Mouse (Mus musculus) G1E (cell line): Measurements from ENCODE around the gene Gm13539. TPM values are rescaled to one million over a fixed set of nuclear protein-coding genes. Genes with fewer than 3 reads are reported as not detected.

Experiments
- ATAC-seq: 2 replicates; pipeline ENCODE4 v1.8.0; 2016; ENCODE audit warnings: mild to moderate bottlenecking; ENCODE audit not compliant: insufficient number of reproducible peaks, poor library complexity, low FRiP score, severe bottlenecking; ENCODE audit errors: extremely low read depth
- DNase-seq: peaks from one replicate; pipeline ENCODE4 v3.0.0; 2012; ENCODE audit warnings: low spot score
- H3K27me3 ChIP-seq: 2 replicates; pipeline ENCODE4 v1.6.1; 2012; ENCODE audit warnings: mild to moderate bottlenecking, low read length, inconsistent platforms; ENCODE audit not compliant: insufficient read depth
- H3K36me3 ChIP-seq: replicated peaks from 2 replicates; pipeline ENCODE3; 2012; ENCODE audit warnings: mild to moderate bottlenecking, inconsistent platforms
- H3K4me1 ChIP-seq: 2 replicates; pipeline ENCODE4 v1.6.1; 2012; ENCODE audit warnings: low read depth, low read length, inconsistent platforms, mixed read lengths; ENCODE audit not compliant: insufficient read depth
- H3K4me3 ChIP-seq: 2 replicates; pipeline ENCODE4 v1.5.1; 2012; ENCODE audit warnings: low read depth, mild to moderate bottlenecking, inconsistent platforms, low read length, moderate library complexity, mixed read lengths
- H3K9me3 ChIP-seq: replicated peaks from 2 replicates; pipeline ENCODE4 v1.6.1; 2012; ENCODE audit warnings: inconsistent platforms
- CTCF ChIP-seq: IDR thresholded peaks from 2 replicates; pipeline ENCODE4 v1.5.1; 2012; ENCODE audit warnings: low read depth, low read length, inconsistent platforms, mixed read lengths
- GATA1 ChIP-seq: IDR thresholded peaks from 2 replicates; pipeline ENCODE4 v1.6.1; 2012; ENCODE audit warnings: borderline replicate concordance, low read length, inconsistent platforms, mixed read lengths
- GATA2 ChIP-seq: IDR thresholded peaks from 2 replicates; pipeline ENCODE4 v1.6.1; 2012; ENCODE audit warnings: low read depth, low read length, inconsistent platforms, borderline replicate concordance
- POLR2AphosphoS5 ChIP-seq: IDR thresholded peaks from 2 replicates; pipeline ENCODE4 v1.6.1; 2012; ENCODE audit warnings: low read depth, low read length, inconsistent platforms; ENCODE audit not compliant: insufficient replicate concordance
- TAL1 ChIP-seq: conservative IDR thresholded peaks from 2 replicates; pipeline ENCODE4 v1.6.1; 2012; ENCODE audit warnings: low read depth, low read length, inconsistent platforms, mixed read lengths
- polyA plus RNA-seq: library from polyadenylated mRNA; stranded (reverse); fragments of >175 nt; gene quantifications from 2 replicates; pipeline ENCODE4 v1.2.3, GENCODE M21; 2012
- total RNA-seq, 2 experiments: library from RNA; stranded (forward) in 1 of 2; stranded (reverse) in 1 of 2; fragments of 200-1000 nt in 1 of 2; fragments of >200 nt in 1 of 2; fragmentation: Nextera tagmentation in 1 of 2; gene quantifications; 2 replicates each; pipeline ENCODE4 v1.2.3; 2014 to 2017

The Gm13539 gene
- total and polyA plus RNA-seq, 3 experiments, result not detected

DNA sequence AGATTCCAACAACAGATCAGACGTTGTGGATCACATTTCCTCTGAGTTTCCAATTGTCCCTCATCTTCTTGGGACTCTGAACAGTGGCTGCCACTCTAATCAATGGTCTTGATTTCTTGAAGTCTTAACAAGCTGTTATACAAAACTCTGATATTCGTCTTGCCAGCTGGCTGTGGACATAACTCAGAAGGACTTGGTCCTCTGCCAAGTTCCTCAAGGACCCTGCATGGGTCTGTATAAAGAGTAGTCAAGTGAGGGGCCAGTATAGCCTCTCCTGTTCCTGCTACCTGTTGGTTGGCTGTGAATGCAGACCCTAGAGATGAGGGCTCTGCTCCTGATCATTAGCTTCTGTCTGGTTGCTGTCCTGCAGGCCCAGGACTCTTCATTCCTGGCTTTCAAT lies 16.8 kb upstream of the Gm13539 start, which contains the start of gene Lcn3:
TSS of gene Lcn3 (plus strand) at position 301 of the 400 bp plus-strand sequence.
- no peak for DNase-seq
- H3K4me1 ChIP-seq, result no peaks in the 10 kb centered on the region
- peaks cover 34% of the 10 kb centered on the region for H3K27me3 ChIP-seq
- TF ChIP-seq POLR2AphosphoS5 (no peak), GATA1 (no peak), GATA2 (no peak), TAL1 (no peak), CTCF (no peak)
- H3K36me3 ChIP-seq, result no peaks in the 10 kb centered on the region
- no peaks in the 10 kb centered on the region for H3K9me3 ChIP-seq
- H3K4me3 ChIP-seq, result no peak within 1 kb of the TSS
- no peak for ATAC-seq

DNA sequence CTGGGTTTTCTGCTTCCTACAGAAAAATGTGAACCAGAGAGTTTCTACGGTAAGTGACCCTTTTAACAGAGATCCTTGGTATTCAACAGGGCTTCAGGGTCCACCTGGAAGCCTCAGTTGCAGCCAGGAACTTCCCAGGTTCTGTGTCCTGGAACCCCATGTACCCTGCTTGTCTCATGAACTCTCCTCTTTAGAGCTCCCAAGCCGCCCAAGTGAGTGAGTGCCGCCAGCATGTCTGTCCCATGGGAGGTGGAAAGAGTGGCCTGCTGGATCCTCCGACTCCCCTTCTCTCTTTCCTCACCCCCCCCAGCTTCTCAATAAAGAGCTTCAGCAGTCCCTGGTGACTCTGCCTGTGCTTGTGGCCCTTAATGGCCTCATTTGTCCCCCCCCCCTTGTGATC lies 14.3 kb upstream of the Gm13539 start:
- DNase-seq (no peak), ATAC-seq (no peak)
- no peaks in the 10 kb centered on the region for H3K9me3 ChIP-seq
- TF ChIP-seq POLR2AphosphoS5 (no peak), CTCF (no peak)
- H3K4me1 ChIP-seq, result no peaks in the 10 kb centered on the region
- no peak overlapping the region for H3K4me3 ChIP-seq
- H3K36me3 ChIP-seq, result no peaks in the 10 kb centered on the region
- peaks cover 34% of the 10 kb centered on the region for H3K27me3 ChIP-seq

DNA sequence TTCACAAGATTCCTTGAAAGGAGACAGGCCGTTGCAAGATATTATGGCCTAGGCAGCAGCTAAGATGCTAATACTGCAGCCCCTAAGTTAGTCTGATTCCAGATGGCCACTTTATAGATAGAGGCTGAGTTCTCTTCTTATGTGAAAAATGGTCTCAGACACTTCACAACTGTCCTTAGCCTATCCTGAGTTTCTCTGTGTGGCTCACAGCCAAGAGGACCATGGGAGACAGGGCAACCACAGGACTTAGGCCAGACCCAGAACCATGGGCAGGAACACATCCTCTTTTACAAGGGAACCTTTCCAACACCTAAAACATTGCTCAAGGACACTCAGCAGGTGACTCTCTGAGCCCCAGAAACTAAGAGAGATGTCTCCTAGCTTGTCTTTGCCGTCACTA lies 8.6 kb upstream of the Gm13539 start:
- H3K36me3 ChIP-seq, result no peaks in the 10 kb centered on the region
- H3K4me3 ChIP-seq, result no peak overlapping the region
- H3K9me3 ChIP-seq, result no peaks in the 10 kb centered on the region
- H3K4me1 ChIP-seq, result no peaks in the 10 kb centered on the region
- ATAC-seq, result no peak
- H3K27me3 ChIP-seq, result peaks cover 15% of the 10 kb centered on the region
- no peak for TF ChIP-seq TAL1
- no peak for TF ChIP-seq GATA1
- TF ChIP-seq CTCF, result no peak
- no peak for TF ChIP-seq GATA2
- TF ChIP-seq POLR2AphosphoS5, result no peak
- DNase-seq, result no peak

DNA sequence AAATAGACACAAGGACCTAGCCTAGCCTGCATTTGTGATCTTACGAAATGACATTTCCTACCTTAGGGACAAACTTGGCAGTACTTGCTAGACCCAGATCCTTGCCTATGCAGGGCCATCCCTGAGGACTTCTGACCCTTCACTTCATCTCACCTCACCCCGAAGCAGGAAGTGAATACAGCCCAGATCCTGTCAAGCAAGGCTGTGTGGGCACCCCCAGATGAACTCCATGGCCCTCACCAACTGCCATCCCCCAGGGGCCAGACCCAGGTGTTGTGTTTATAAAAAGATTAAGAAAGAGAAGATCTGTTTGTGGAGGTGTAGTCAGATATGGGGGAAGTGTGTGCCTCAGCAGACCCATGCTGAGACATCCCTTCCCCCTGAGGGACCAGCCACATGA lies 7.4 kb upstream of the Gm13539 start:
- Histone ChIP-seq H3K27me3 (peaks cover 5% of the 10 kb centered on the region), H3K4me3 (no peak overlapping the region), H3K9me3 (no peaks in the 10 kb centered on the region), H3K4me1 (no peaks in the 10 kb centered on the region), H3K36me3 (no peaks in the 10 kb centered on the region)
- TF ChIP-seq CTCF (no peak), POLR2AphosphoS5 (no peak), GATA2 (no peak), GATA1 (no peak), TAL1 (no peak)
- ATAC-seq (no peak), DNase-seq (no peak)

DNA sequence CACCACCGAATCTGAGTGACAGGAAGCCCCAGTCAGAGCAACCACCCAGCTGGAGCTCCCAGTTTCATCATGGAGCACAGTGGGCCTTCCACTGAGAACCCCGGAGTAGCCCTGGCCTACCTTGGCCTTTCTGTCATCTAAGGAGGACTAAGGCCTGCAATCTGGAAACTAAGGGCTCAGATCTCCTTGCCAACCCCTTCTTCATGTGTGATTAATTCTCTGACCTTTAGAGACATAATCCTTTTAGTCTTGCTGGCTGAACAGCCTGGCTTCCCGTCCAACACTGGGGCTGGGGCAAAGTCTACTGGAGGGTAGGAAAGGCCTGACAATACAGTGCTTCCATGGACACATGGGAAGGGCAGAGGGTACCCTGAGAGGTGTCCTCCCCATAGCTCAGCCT lies 6.1 kb upstream of the Gm13539 start:
- H3K9me3 ChIP-seq, result no peaks in the 10 kb centered on the region
- TF ChIP-seq CTCF (no peak), GATA1 (no peak), POLR2AphosphoS5 (no peak), TAL1 (no peak), GATA2 (no peak)
- ATAC-seq (no peak), DNase-seq (no peak)
- no peaks in the 10 kb centered on the region for H3K36me3 ChIP-seq
- no peaks in the 10 kb centered on the region for H3K4me1 ChIP-seq
- H3K27me3 ChIP-seq, result peaks cover 2% of the 10 kb centered on the region
- H3K4me3 ChIP-seq, result no peak overlapping the region

DNA sequence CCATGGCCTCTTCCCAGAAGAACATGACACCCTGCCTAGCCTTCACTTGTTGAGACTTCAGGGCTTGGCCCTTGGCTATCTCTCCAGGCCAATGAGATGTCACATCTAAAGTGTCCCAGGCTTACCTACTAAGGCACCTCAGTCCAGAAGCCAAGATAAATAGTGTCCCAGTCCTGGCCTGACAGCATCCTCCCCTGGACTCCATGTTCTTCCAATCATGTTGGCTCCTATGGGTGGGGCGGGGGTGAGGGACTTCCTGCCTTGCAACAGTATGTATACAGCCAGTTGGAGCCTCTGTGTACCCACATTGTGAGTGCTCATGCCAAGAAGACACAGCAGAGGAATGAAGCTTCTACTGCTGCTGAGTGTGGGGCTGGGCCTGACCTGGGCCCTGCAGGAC lies 5.3 kb upstream of the Gm13539 start, which contains the start of gene Lcn11:
TSS of gene Lcn11 (plus strand) at position 301 of the 400 bp plus-strand sequence.
- DNase-seq (no peak), ATAC-seq (no peak)
- Histone ChIP-seq H3K27me3 (peaks cover 2% of the 10 kb centered on the region), H3K9me3 (no peaks in the 10 kb centered on the region), H3K4me1 (no peaks in the 10 kb centered on the region), H3K36me3 (no peaks in the 10 kb centered on the region), H3K4me3 (no peak within 1 kb of the TSS)
- TF ChIP-seq POLR2AphosphoS5, result no peak
- no peak for TF ChIP-seq GATA1
- no peak for TF ChIP-seq GATA2
- no peak for TF ChIP-seq CTCF
- no peak for TF ChIP-seq TAL1

DNA sequence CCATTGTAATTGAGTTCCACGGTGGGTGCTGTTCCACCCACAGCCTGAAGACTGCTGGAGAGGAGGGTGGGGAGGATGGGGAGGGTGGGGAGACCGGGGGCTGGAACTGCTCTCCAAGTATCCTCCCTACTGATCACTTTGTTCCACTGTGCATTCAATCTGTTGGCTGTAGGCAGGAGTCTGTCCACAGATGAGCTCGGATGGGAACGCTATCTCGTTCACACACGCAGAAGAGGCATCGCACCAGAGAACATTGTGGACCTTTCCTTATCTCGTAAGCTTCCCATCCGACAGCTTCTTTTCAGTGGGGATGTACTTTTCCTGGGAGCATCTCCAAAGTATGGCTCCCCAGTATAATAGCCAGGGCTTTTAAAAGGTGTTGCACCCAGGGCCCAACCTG lies 3.0 kb upstream of the Gm13539 start:
- Histone ChIP-seq H3K9me3 (no peaks in the 10 kb centered on the region), H3K36me3 (no peaks in the 10 kb centered on the region), H3K4me3 (no peak overlapping the region), H3K4me1 (no peaks in the 10 kb centered on the region), H3K27me3 (peaks cover 2% of the 10 kb centered on the region)
- DNase-seq (no peak), ATAC-seq (no peak)
- TF ChIP-seq TAL1 (no peak), CTCF (no peak), GATA1 (no peak), POLR2AphosphoS5 (no peak), GATA2 (no peak)
